Mouse (Mus musculus): ENCODE results near the gene Fut11. TPM values are rescaled to one million over a fixed set of nuclear protein-coding genes. Genes with fewer than 3 reads are reported as not detected.

Gene Fut11
- polyA plus RNA-seq, 1 experiment, result 0.37 TPM

DNA sequence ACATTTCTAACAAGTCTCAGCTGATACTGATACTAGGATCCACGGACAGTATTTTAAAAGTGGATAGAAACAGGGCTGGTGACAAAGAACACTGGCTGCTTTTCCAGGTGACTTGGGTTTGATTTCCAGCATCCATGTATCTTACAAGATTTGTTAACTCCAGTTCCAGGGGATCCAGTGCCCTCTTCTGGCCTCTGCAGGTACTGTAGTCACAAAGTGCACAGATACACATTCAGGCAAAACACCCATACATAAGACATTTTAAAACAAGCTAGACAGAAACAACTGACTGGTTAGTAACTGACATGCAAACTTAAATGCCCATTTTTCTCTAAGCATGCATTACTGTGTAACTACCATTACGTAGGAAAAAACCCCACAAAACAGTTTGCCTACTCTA lies 21.8 kb upstream of the Fut11 start:
- H3K4me1 ChIP-seq (ENCODE audit: control insufficient read depth), result peaks cover 32% of the 10 kb centered on the region
- TF ChIP-seq GATA1 (IDR thresholded peaks at IDR 0.05; ENCODE audit: low read length), result no peak
- no peak for TF ChIP-seq TAL1 (IDR thresholded peaks at IDR 0.05; ENCODE audit: low read length)
- H3K9me3 ChIP-seq (ENCODE audit: control insufficient read depth, low read length), result peaks cover 2% of the 10 kb centered on the region
- peak overlapping the region; percentile 74 for H3K4me3 ChIP-seq (replicated peaks)
- H3K27me3 ChIP-seq (ENCODE audit: control insufficient read depth), result peaks cover 28% of the 10 kb centered on the region
- peaks cover 26% of the 10 kb centered on the region for H3K36me3 ChIP-seq (ENCODE audit: control insufficient read depth)

DNA sequence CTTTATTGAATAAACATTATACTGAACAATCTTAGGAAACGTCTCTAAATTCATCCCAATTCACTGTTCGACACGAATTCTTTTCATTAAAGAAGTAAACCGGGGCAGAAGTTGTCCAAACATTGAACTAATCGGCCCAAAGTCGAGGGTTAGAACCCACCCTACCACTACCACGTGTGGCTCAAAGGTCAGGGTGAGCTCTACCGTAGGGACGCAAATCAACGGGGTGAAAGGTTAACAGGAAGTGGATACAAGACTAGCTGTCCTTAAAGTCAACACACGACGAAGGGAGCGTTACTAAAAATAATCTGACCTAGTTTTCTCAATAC lies 21.1 kb upstream of the Fut11 start:
- peaks cover 33% of the 10 kb centered on the region for H3K36me3 ChIP-seq (ENCODE audit: control insufficient read depth)
- H3K4me3 ChIP-seq (replicated peaks), result peak overlapping the region; percentile 74
- H3K4me1 ChIP-seq (ENCODE audit: control insufficient read depth), result peaks cover 32% of the 10 kb centered on the region
- peaks cover 2% of the 10 kb centered on the region for H3K9me3 ChIP-seq (ENCODE audit: control insufficient read depth, low read length)
- H3K27me3 ChIP-seq (ENCODE audit: control insufficient read depth), result peaks cover 21% of the 10 kb centered on the region
- TF ChIP-seq TAL1 (IDR thresholded peaks at IDR 0.05; ENCODE audit: low read length), result no peak
- no peak for TF ChIP-seq GATA1 (IDR thresholded peaks at IDR 0.05; ENCODE audit: low read length)

- Histone ChIP-seq H3K4me1 (ENCODE audit: control insufficient read depth) (peaks cover 32% of the 10 kb centered on the region), H3K36me3 (ENCODE audit: control insufficient read depth) (peaks cover 39% of the 10 kb centered on the region), H3K27me3 (ENCODE audit: control insufficient read depth) (peaks cover 15% of the 10 kb centered on the region), H3K4me3 (replicated peaks) (peak within 1 kb of the TSS; percentile 74), H3K9me3 (ENCODE audit: control insufficient read depth, low read length) (peaks cover 2% of the 10 kb centered on the region)
- TF ChIP-seq GATA1 (IDR thresholded peaks at IDR 0.05; ENCODE audit: low read length) (no peak), TAL1 (IDR thresholded peaks at IDR 0.05; ENCODE audit: low read length) (no peak)
Observed at GRCm38 (mm10) chr14:20674064-20674833, 20.5 kb upstream of the Fut11 start, which contains the start of gene Sec24c. Gene Sec24c, plus strand, starts transcription at chr14:20674308.

DNA sequence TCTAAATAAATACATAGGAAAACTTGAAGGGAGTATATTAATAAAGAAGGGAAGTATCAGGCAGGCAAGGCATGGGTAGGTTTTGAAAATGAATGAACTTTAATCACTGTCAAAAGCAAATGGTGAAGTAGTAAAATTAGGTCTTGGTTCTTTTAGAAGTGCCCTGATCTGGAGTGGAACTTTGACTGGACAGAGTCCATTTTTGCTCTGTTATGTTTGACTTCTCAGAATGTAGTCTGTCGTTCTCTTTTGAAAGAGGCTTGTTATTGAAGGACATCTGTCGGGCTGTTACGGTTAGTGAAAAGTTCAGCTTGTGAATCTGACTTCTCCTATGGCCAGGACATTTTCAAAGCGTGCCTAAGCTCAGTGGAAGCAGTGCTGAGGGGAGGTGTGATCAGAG lies 16.9 kb upstream of the Fut11 start:
- Histone ChIP-seq H3K4me3 (replicated peaks) (no peak overlapping the region), H3K36me3 (ENCODE audit: control insufficient read depth) (peaks cover 76% of the 10 kb centered on the region), H3K4me1 (ENCODE audit: control insufficient read depth) (peaks cover 34% of the 10 kb centered on the region), H3K27me3 (ENCODE audit: control insufficient read depth) (no peaks in the 10 kb centered on the region), H3K9me3 (ENCODE audit: control insufficient read depth, low read length) (peaks cover 2% of the 10 kb centered on the region)
- no peak for TF ChIP-seq GATA1 (IDR thresholded peaks at IDR 0.05; ENCODE audit: low read length)
- no peak for TF ChIP-seq TAL1 (IDR thresholded peaks at IDR 0.05; ENCODE audit: low read length)

DNA sequence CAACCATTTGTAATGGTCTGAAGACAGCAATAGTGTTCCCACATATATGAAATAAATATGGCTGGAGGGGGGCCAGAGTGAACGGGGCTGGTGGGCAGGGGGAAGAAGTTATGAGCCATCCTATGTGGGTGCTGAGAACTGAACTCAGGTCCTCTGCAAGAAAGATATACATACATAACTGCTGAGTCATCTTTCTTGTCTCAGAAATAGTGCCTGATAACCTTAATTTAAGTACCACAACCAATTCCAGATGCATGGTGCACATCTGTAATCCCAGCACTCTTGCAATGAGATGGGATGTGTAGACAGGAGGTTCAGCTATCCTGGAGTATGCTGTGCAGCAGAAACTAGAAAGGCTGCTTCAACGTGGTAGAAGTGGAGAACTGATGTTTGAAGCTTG lies 13.0 kb upstream of the Fut11 start:
- H3K9me3 ChIP-seq (ENCODE audit: control insufficient read depth, low read length), result no peaks in the 10 kb centered on the region
- peaks cover 100% of the 10 kb centered on the region for H3K36me3 ChIP-seq (ENCODE audit: control insufficient read depth)
- H3K4me3 ChIP-seq (replicated peaks), result no peak overlapping the region
- no peaks in the 10 kb centered on the region for H3K27me3 ChIP-seq (ENCODE audit: control insufficient read depth)
- no peak for TF ChIP-seq GATA1 (IDR thresholded peaks at IDR 0.05; ENCODE audit: low read length)
- TF ChIP-seq TAL1 (IDR thresholded peaks at IDR 0.05; ENCODE audit: low read length), result no peak
- peaks cover 8% of the 10 kb centered on the region for H3K4me1 ChIP-seq (ENCODE audit: control insufficient read depth)

GRCm38 (mm10) chr14:20682498-20682897 lies 12.3 kb upstream of the Fut11 start:
- Histone ChIP-seq H3K36me3 (ENCODE audit: control insufficient read depth) (peaks cover 100% of the 10 kb centered on the region), H3K9me3 (ENCODE audit: control insufficient read depth, low read length) (no peaks in the 10 kb centered on the region), H3K4me1 (ENCODE audit: control insufficient read depth) (peaks cover 8% of the 10 kb centered on the region), H3K27me3 (ENCODE audit: control insufficient read depth) (no peaks in the 10 kb centered on the region), H3K4me3 (replicated peaks) (no peak overlapping the region)
- TF ChIP-seq TAL1 (IDR thresholded peaks at IDR 0.05; ENCODE audit: low read length) (no peak), GATA1 (IDR thresholded peaks at IDR 0.05; ENCODE audit: low read length) (no peak)

DNA sequence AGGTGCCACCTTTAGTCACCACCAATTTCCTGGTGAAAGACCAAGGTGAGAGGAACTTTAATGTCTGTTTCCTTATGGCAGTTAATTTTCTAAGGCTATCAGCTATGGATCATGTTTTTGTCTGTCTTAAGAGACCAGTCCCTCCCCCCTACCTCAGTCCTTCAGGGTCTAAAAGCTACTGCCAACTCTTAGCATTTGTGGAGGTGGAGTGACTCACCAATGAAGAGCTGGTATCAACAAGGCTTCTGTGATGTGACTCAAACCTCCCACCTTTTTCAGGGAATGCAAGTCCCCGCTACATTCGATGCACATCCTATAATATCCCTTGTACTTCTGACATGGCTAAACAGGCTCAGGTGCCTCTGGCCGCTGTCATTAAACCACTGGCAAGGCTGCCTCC lies 8.2 kb upstream of the Fut11 start:
- Histone ChIP-seq H3K9me3 (ENCODE audit: control insufficient read depth, low read length) (no peaks in the 10 kb centered on the region), H3K4me3 (replicated peaks) (no peak overlapping the region), H3K36me3 (ENCODE audit: control insufficient read depth) (peaks cover 99% of the 10 kb centered on the region), H3K4me1 (ENCODE audit: control insufficient read depth) (peaks cover 7% of the 10 kb centered on the region), H3K27me3 (ENCODE audit: control insufficient read depth) (no peaks in the 10 kb centered on the region)
- no peak for TF ChIP-seq TAL1 (IDR thresholded peaks at IDR 0.05; ENCODE audit: low read length)
- TF ChIP-seq GATA1 (IDR thresholded peaks at IDR 0.05; ENCODE audit: low read length), result no peak

GRCm38 (mm10) chr14:20689009-20689408 lies 5.8 kb upstream of the Fut11 start:
- TF ChIP-seq TAL1 (IDR thresholded peaks at IDR 0.05; ENCODE audit: low read length) (no peak), GATA1 (IDR thresholded peaks at IDR 0.05; ENCODE audit: low read length) (no peak)
- Histone ChIP-seq H3K36me3 (ENCODE audit: control insufficient read depth) (peaks cover 99% of the 10 kb centered on the region), H3K4me1 (ENCODE audit: control insufficient read depth) (peaks cover 7% of the 10 kb centered on the region), H3K9me3 (ENCODE audit: control insufficient read depth, low read length) (no peaks in the 10 kb centered on the region), H3K4me3 (replicated peaks) (no peak overlapping the region), H3K27me3 (ENCODE audit: control insufficient read depth) (no peaks in the 10 kb centered on the region)

- Histone ChIP-seq H3K4me3 (replicated peaks) (no peak overlapping the region), H3K4me1 (ENCODE audit: control insufficient read depth) (peaks cover 28% of the 10 kb centered on the region), H3K36me3 (ENCODE audit: control insufficient read depth) (peaks cover 84% of the 10 kb centered on the region), H3K27me3 (ENCODE audit: control insufficient read depth) (no peaks in the 10 kb centered on the region), H3K9me3 (ENCODE audit: control insufficient read depth, low read length) (no peaks in the 10 kb centered on the region)
- no peak for TF ChIP-seq TAL1 (IDR thresholded peaks at IDR 0.05; ENCODE audit: low read length)
- no peak for TF ChIP-seq GATA1 (IDR thresholded peaks at IDR 0.05; ENCODE audit: low read length)
Observed at GRCm38 (mm10) chr14:20691772-20692171, 3.0 kb upstream of the Fut11 start.

Data from erythroblast, embryonic 14.5 days (primary cell).